Mouse (Mus musculus) forebrain, embryonic 16.5 days (tissue): ENCODE results near the gene Nlk. TPM values are rescaled to one million over a fixed set of nuclear protein-coding genes. Genes with fewer than 3 reads are reported as not detected.
"Not testable (repeated sequence)": the region's sequence is repeated elsewhere in the genome, so short reads cannot be mapped to it uniquely, and the experiment has no call there.

ENCODE experiments used
- ATAC-seq: fragments of 200-750 bp; cut with Nextera tagmentation; 2 replicates; pipeline ENCODE4 v1.8.0; 2017; ENCODE audit warnings: mild to moderate bottlenecking, moderate library complexity
- H3K27ac ChIP-seq: fragments of 300-500 bp; sonication (generic); 2 replicates; pipeline ENCODE4 v1.5.1; 2014; ENCODE audit warnings: low read length, control low read depth
- H3K27me3 ChIP-seq: fragments of 300-500 bp; sonication (generic); replicated peaks from 2 replicates; pipeline ENCODE4 v1.6.1; 2014; ENCODE audit warnings: low read length; ENCODE audit not compliant: control insufficient read depth, insufficient read depth
- H3K36me3 ChIP-seq: fragments of 300-500 bp; sonication (generic); 2 replicates; pipeline ENCODE4 v1.6.1; 2014; ENCODE audit not compliant: control insufficient read depth, insufficient read depth
- H3K4me1 ChIP-seq: fragments of 300-500 bp; sonication (generic); replicated peaks from 2 replicates; pipeline ENCODE4 v1.6.1; 2014; ENCODE audit warnings: low read length; ENCODE audit not compliant: control insufficient read depth, insufficient read depth
- H3K4me2 ChIP-seq: fragments of 300-500 bp; sonication (generic); 2 replicates; pipeline ENCODE4 v1.6.1; 2014; ENCODE audit warnings: mild to moderate bottlenecking, low read length, control low read depth
- H3K4me3 ChIP-seq: fragments of 300-500 bp; sonication (generic); replicated peaks from 2 replicates; pipeline ENCODE4 v1.5.1; 2014; ENCODE audit warnings: mild to moderate bottlenecking, low read length, control low read depth
- H3K9ac ChIP-seq: fragments of 300-500 bp; sonication (generic); replicated peaks from 2 replicates; pipeline ENCODE4 v1.6.1; 2014; ENCODE audit warnings: low read depth, low read length, control low read depth
- H3K9me3 ChIP-seq: fragments of 300-500 bp; sonication (generic); 2 replicates; pipeline ENCODE4 v1.6.1; 2016; ENCODE audit warnings: low read length; ENCODE audit not compliant: control insufficient read depth
- WGBS: fragments of 180-500 bp; shearing (Covaris S2); extraction: QIAGEN DNeasy Blood & Tissue Kit; methylation state at CpG from one replicate; pipeline ENCODE4 v1.1.7; 2014; 5-methylcytosine and 5-hydroxymethylcytosine counted together
- polyA plus RNA-seq: library from polyadenylated mRNA; unstranded; fragments of >200 nt; fragmentation: Nextera tagmentation; extraction: Ambion mirVana; gene quantifications from 2 replicates; pipeline ENCODE4 v1.2.1, GENCODE M21; 2015

Gene Nlk
- polyA plus RNA-seq, 1 experiment from 2014 or later: 31.2 TPM

DNA sequence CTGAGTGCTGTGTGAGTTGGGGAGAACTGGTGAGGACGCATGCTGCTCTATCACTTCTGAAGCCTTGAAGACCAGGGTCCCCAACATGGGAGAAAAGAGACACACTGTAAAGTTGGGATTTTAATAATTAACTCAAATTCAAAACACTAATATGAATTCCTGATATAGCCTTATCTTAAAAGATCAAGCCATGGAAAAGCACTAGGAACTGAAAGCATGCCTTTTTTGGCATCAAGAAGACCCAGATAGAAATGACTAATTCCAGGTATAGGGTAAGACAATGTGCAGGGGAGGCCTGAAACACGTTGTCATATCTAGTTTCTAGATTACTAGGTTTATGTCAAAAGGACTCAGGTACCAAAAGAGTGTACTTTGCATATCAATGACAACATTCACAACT lies 48.0 kb downstream of the Nlk start:
- H3K4me2 ChIP-seq: no peak overlapping the region
- no peak for ATAC-seq
- no peak overlapping the region for H3K27ac ChIP-seq
- 0 out of 2 replicates have a peak, but pooled peaks cover 3% of the 10 kb centered on the region for H3K4me1 ChIP-seq
- no peaks in the 10 kb centered on the region for H3K9me3 ChIP-seq
- no peaks in the 10 kb centered on the region for H3K36me3 ChIP-seq
- H3K4me3 ChIP-seq: no peak overlapping the region
- H3K27me3 ChIP-seq: no peaks in the 10 kb centered on the region
- H3K9ac ChIP-seq: no peak overlapping the region
- 91% methylated on average over 2 of the region's 2 CpGs for WGBS

DNA sequence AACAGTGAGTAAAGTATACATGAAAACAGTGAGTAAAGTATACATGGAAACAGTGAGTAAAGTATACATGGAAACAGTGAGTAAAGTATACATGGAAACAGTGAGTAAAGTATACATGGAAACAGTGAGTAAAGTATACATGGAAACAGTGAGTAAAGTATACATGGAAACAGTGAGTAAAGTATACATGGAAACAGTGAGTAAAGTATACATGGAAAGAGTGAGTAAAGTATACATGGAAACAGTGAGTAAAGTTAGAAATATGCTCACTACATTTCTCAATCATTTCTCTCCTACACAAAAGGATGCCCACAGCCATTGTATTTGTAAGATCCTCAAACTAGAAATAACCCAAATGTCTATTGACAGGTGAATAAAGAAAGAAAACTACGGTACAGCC lies 48.8 kb downstream of the Nlk start:
- 88% methylated on average over 1 of the region's 1 CpGs for WGBS
- not testable (repeated sequence) for ATAC-seq, H3K4me1 ChIP-seq, H3K9ac ChIP-seq, H3K4me2 ChIP-seq, H3K9me3 ChIP-seq, H3K27ac ChIP-seq, H3K4me3 ChIP-seq, H3K36me3 ChIP-seq, H3K27me3 ChIP-seq

DNA sequence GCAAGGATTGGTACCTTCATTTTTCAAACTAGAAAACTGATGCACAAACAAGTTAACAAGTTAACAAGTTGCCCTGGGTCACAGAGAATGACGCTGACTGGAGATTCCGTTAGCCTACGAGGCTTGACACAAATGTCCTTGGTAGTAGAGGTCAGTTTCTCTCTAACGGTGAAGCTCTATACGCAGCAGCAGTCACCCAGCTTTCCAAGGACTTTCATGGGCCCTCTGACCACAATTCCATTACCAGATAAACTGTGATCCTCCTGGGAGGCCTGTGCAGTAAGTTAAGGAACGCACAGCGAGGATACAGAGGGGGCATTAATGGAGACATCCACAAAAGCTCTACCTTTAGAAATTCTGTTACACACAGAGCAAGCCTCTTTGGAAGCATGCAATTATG lies 53.4 kb downstream of the Nlk start:
- Histone ChIP-seq H3K4me1 (peaks cover 3% of the 10 kb centered on the region; the same call in 1 of the 2 replicates), H3K4me3 (no peak overlapping the region), H3K27me3 (no peaks in the 10 kb centered on the region), H3K9ac (no peak overlapping the region), H3K27ac (no peak overlapping the region), H3K9me3 (no peaks in the 10 kb centered on the region), H3K4me2 (no peak overlapping the region), H3K36me3 (no peaks in the 10 kb centered on the region)
- 88% methylated on average over 7 of the region's 7 CpGs for WGBS
- ATAC-seq: no peak

DNA sequence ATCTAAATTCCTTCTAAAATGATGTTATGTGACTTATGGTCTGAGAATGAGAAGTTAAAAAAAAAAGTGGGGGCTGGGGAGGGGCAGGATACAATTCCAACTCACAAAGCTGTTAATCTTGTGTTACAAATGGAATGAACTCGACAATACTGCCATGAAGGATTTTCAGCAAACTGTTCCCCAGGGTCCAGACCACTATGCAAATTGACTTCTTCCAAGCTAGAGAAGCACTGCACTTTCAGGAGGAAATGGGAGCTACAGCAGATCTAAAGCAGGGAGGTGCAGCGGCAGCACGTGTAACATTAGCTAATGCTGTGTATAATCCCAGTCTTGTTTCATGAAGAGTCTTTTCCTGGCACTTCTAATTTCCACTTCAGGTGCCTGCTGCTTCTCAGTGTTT lies 55.0 kb downstream of the Nlk start:
- Histone ChIP-seq H3K27me3 (no peaks in the 10 kb centered on the region), H3K27ac (no peak overlapping the region), H3K9me3 (peaks cover 2% of the 10 kb centered on the region; the same call in 1 of the 2 replicates), H3K36me3 (no peaks in the 10 kb centered on the region; the same call in 1 of the 2 replicates), H3K9ac (no peak overlapping the region), H3K4me1 (peaks cover 3% of the 10 kb centered on the region; the same call in 1 of the 2 replicates), H3K4me3 (no peak overlapping the region), H3K4me2 (no peak overlapping the region)
- WGBS: 71% methylated on average over 3 of the region's 3 CpGs
- ATAC-seq: no peak

DNA sequence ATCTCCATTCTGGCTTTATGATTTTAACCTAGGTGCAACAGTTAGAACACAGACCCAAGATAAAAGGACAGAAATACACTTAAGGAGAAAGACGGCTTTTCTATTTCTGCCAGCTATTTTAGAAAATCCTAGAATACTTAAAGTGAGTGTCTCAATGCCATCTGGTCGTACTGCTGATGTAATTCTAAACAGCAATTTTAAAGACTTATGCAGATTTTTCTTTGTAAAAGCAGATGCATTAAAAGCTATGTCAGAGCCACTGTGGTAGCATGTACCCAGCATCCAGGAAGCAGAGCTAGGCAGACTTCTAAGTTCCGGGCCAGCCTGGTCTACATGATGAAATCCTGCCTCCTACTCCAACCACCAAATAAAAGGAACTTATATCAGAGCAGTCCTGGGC lies 56.1 kb downstream of the Nlk start:
- Histone ChIP-seq H3K36me3 (no peaks in the 10 kb centered on the region; the same call in 1 of the 2 replicates), H3K4me3 (no peak overlapping the region), H3K4me2 (no peak overlapping the region), H3K27me3 (no peaks in the 10 kb centered on the region), H3K9ac (no peak overlapping the region), H3K27ac (no peak overlapping the region), H3K4me1 (peaks cover 3% of the 10 kb centered on the region; the same call in 1 of the 2 replicates), H3K9me3 (peaks cover 7% of the 10 kb centered on the region; the same call in 1 of the 2 replicates)
- no peak for ATAC-seq
- WGBS: 68% methylated on average over 3 of the region's 3 CpGs

- Histone ChIP-seq H3K27me3 (no peaks in the 10 kb centered on the region), H3K9ac (no peak overlapping the region), H3K27ac (no peak overlapping the region), H3K9me3 (peaks cover 7% of the 10 kb centered on the region; the same call in 1 of the 2 replicates), H3K36me3 (no peaks in the 10 kb centered on the region; the same call in 1 of the 2 replicates), H3K4me3 (no peak overlapping the region), H3K4me1 (no peaks in the 10 kb centered on the region), H3K4me2 (no peak overlapping the region)
- WGBS: 97% methylated on average over 2 of the region's 2 CpGs
- ATAC-seq: no peak
Observed at GRCm38 (mm10) chr11:78632782-78633181, 64.4 kb downstream of the Nlk start.

GRCm38 (mm10) chr11:78628871-78629270 lies 68.3 kb downstream of the Nlk start:
- no peak overlapping the region for H3K27ac ChIP-seq
- H3K9ac ChIP-seq: no peak overlapping the region
- ATAC-seq: no peak
- WGBS: 83% methylated on average over 3 of the region's 3 CpGs
- no peaks in the 10 kb centered on the region for H3K27me3 ChIP-seq
- H3K36me3 ChIP-seq: peaks cover 2% of the 10 kb centered on the region
- H3K4me2 ChIP-seq: no peak overlapping the region
- no peaks in the 10 kb centered on the region for H3K9me3 ChIP-seq
- no peaks in the 10 kb centered on the region for H3K4me1 ChIP-seq
- H3K4me3 ChIP-seq: no peak overlapping the region

DNA sequence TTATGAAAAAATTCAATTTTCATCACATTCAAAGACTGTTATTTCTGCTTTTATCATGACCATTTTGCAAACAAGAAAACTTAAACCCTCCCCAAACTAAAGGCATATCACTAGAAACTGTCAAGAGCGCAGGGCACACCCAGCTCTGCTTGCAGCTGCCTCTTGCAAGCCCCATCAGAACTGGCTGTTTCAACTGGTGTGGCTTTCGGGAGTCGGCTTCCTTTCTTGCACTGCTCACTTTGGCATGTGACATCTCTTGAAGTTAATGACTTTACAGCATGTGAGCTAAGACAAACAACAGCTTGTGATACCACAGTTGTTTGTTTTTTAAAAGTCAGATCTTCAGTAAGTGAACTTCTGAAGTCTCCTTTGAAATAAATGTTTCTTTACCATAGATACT lies 72.8 kb downstream of the Nlk start:
- Histone ChIP-seq H3K4me3 (no peak overlapping the region), H3K27ac (no peak overlapping the region), H3K36me3 (peaks cover 2% of the 10 kb centered on the region), H3K27me3 (no peaks in the 10 kb centered on the region), H3K9ac (no peak overlapping the region), H3K4me2 (no peak overlapping the region), H3K9me3 (no peaks in the 10 kb centered on the region), H3K4me1 (peaks cover 3% of the 10 kb centered on the region; the same call in 1 of the 2 replicates)
- no peak for ATAC-seq
- WGBS: 89% methylated on average over 3 of the region's 3 CpGs

- Histone ChIP-seq H3K4me1 (peaks cover 3% of the 10 kb centered on the region; the same call in 1 of the 2 replicates), H3K27me3 (no peaks in the 10 kb centered on the region), H3K4me2 (no peak overlapping the region), H3K9me3 (no peaks in the 10 kb centered on the region), H3K4me3 (no peak overlapping the region), H3K9ac (no peak overlapping the region), H3K27ac (no peak overlapping the region), H3K36me3 (peaks cover 2% of the 10 kb centered on the region)
- ATAC-seq: no peak
Observed at GRCm38 (mm10) chr11:78621926-78622325, 75.2 kb downstream of the Nlk start.

GRCm38 (mm10) chr11:78620179-78620578 lies 77.0 kb downstream of the Nlk start:
- no peak overlapping the region for H3K4me2 ChIP-seq
- H3K36me3 ChIP-seq: no peaks in the 10 kb centered on the region; the same call in 1 of the 2 replicates
- H3K27me3 ChIP-seq: no peaks in the 10 kb centered on the region
- ATAC-seq: no peak
- H3K27ac ChIP-seq: no peak overlapping the region
- 88% methylated on average over 3 of the region's 3 CpGs for WGBS
- peaks cover 3% of the 10 kb centered on the region; the same call in 1 of the 2 replicates for H3K4me1 ChIP-seq
- H3K9ac ChIP-seq: no peak overlapping the region
- no peak overlapping the region for H3K4me3 ChIP-seq
- no peaks in the 10 kb centered on the region for H3K9me3 ChIP-seq
